Mouse (Mus musculus): ENCODE data around the gene 4930404N11Rik.

DNA sequence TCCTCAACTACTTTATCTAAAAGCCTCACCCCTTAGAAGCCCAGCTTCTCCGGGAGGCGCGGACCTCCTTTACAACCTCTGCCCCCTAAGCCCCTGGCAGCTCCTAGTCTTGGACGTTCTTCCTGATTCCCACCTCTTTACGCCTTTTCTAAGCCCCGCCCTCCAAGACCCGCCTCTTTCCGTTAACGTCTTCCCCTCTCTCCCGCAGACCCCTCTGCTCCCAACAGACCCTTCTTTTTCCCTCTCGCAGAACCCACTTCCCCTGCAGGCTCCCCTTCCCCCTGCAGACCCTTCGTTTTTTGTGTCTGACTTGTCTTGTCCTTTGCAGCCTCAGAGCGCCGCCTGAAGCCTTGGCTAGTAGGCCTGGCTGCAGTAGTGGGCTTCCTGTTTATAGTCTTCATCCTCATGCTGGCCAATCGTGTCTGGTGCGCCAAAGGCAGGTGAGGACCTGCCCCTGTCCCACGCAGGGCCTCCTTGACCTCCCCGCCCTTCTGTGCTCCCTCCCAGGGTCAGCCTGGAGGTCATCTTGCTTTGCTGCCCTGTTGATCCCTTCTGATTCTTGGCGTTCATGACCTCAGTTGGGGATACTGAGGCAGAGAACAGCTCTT is 27.9 kb upstream of the 4930404N11Rik start:
- no peak for TF ChIP-seq CTCF (IDR thresholded peaks at IDR 0.05; ENCODE audit: borderline replicate concordance, insufficient read depth, low read length)
- TF ChIP-seq POLR2A (IDR thresholded peaks at IDR 0.05; ENCODE audit: low read depth, low read length) = no peak

All from embryonic fibroblast, embryonic 13.5 days (primary cell).